Mouse (Mus musculus): Measurements from ENCODE around the gene 1700020N01Rik. TPM values are rescaled to one million over a fixed set of nuclear protein-coding genes. Genes with fewer than 3 reads are reported as not detected.

The 1700020N01Rik gene
- not detected in 2 replicates for polyA plus RNA-seq (2016; fragmentation: Nextera tagmentation; extraction: Ambion mirVana)

- no peak within 1 kb of the TSS for H3K9ac ChIP-seq (replicated peaks)
- H3K4me3 ChIP-seq (replicated peaks) = no peak within 1 kb of the TSS
- H3K27ac ChIP-seq = no peak within 1 kb of the TSS
- 95% methylated on average over 22 of the region's 22 CpGs for WGBS
- no peaks in the 10 kb centered on the region for H3K9me3 ChIP-seq
- ATAC-seq (ENCODE audit: insufficient number of reproducible peaks, insufficient read depth, low FRiP score, low TSS enrichment, low read depth) = no peak
- no peaks in the 10 kb centered on the region for H3K36me3 ChIP-seq
- H3K4me2 ChIP-seq = no peak within 1 kb of the TSS
- no peaks in the 10 kb centered on the region for H3K27me3 ChIP-seq
- no peaks in the 10 kb centered on the region for H3K4me1 ChIP-seq (replicated peaks)
These were observed at the start of gene 1700020N01Rik for GRCm38 (mm10) chr10:21592896-21593380. Gene 1700020N01Rik, plus strand, starts transcription at chr10:21593145.

- no peak overlapping the region for H3K4me3 ChIP-seq (replicated peaks)
- H3K4me1 ChIP-seq (replicated peaks) = peaks cover 4% of the 10 kb centered on the region; the same call in 1 of the 2 replicates
- H3K27ac ChIP-seq = no peak overlapping the region
- H3K36me3 ChIP-seq = no peaks in the 10 kb centered on the region
- 83% methylated on average over 3 of the region's 3 CpGs for WGBS
- H3K27me3 ChIP-seq = no peaks in the 10 kb centered on the region
- H3K9ac ChIP-seq (replicated peaks) = no peak overlapping the region
- H3K4me2 ChIP-seq = no peak overlapping the region
- ATAC-seq (ENCODE audit: insufficient number of reproducible peaks, insufficient read depth, low FRiP score, low TSS enrichment, low read depth) = no peak
- no peaks in the 10 kb centered on the region for H3K9me3 ChIP-seq
These were observed 49.2 kb upstream of the 1700020N01Rik start for GRCm38 (mm10) chr10:21543576-21544278.

GRCm38 (mm10) chr10:21544721-21545120 is 48.2 kb upstream of the 1700020N01Rik start:
- ATAC-seq (ENCODE audit: insufficient number of reproducible peaks, insufficient read depth, low FRiP score, low TSS enrichment, low read depth) = no peak
- H3K4me3 ChIP-seq (replicated peaks) = no peak overlapping the region
- 87% methylated on average over 4 of the region's 4 CpGs for WGBS
- H3K4me2 ChIP-seq = no peak overlapping the region
- H3K4me1 ChIP-seq (replicated peaks) = peaks cover 13% of the 10 kb centered on the region
- no peak overlapping the region for H3K9ac ChIP-seq (replicated peaks)
- no peaks in the 10 kb centered on the region for H3K36me3 ChIP-seq
- no peak overlapping the region for H3K27ac ChIP-seq
- H3K9me3 ChIP-seq = no peaks in the 10 kb centered on the region
- no peaks in the 10 kb centered on the region for H3K27me3 ChIP-seq

- Histone ChIP-seq H3K27me3 (no peaks in the 10 kb centered on the region), H3K36me3 (no peaks in the 10 kb centered on the region), H3K4me2 (no peak overlapping the region), H3K9me3 (no peaks in the 10 kb centered on the region), H3K4me1 (replicated peaks) (peaks cover 16% of the 10 kb centered on the region), H3K27ac (no peak overlapping the region), H3K4me3 (replicated peaks) (no peak overlapping the region), H3K9ac (replicated peaks) (no peak overlapping the region)
- ATAC-seq (ENCODE audit: insufficient number of reproducible peaks, insufficient read depth, low FRiP score, low TSS enrichment, low read depth) = no peak
- 34% methylated on average over 6 of the region's 6 CpGs for WGBS
These were observed 47.5 kb upstream of the 1700020N01Rik start for GRCm38 (mm10) chr10:21545446-21545845.

- H3K9me3 ChIP-seq = no peaks in the 10 kb centered on the region
- H3K27me3 ChIP-seq = no peaks in the 10 kb centered on the region
- H3K36me3 ChIP-seq = no peaks in the 10 kb centered on the region
- WGBS = 54% methylated on average over 9 of the region's 9 CpGs
- no peak for ATAC-seq (ENCODE audit: insufficient number of reproducible peaks, insufficient read depth, low FRiP score, low TSS enrichment, low read depth)
- no peak overlapping the region for H3K4me2 ChIP-seq
- no peak overlapping the region for H3K9ac ChIP-seq (replicated peaks)
- H3K27ac ChIP-seq = no peak overlapping the region
- H3K4me3 ChIP-seq (replicated peaks) = no peak overlapping the region
- peaks cover 27% of the 10 kb centered on the region for H3K4me1 ChIP-seq (replicated peaks)
These were observed 44.0 kb upstream of the 1700020N01Rik start for GRCm38 (mm10) chr10:21548871-21549505.

GRCm38 (mm10) chr10:21552967-21553682 is 39.8 kb upstream of the 1700020N01Rik start:
- WGBS = 84% methylated on average over 8 of the region's 8 CpGs

GRCm38 (mm10) chr10:21553683-21554035 is 39.3 kb upstream of the 1700020N01Rik start:
- Histone ChIP-seq H3K27me3 (no peaks in the 10 kb centered on the region), H3K9me3 (no peaks in the 10 kb centered on the region), H3K36me3 (no peaks in the 10 kb centered on the region), H3K27ac (peak overlapping the region; percentile 72), H3K9ac (replicated peaks) (no peak overlapping the region), H3K4me2 (no peak overlapping the region), H3K4me1 (replicated peaks) (peaks cover 34% of the 10 kb centered on the region), H3K4me3 (replicated peaks) (no peak overlapping the region)
- peak; percentile 56; the same call in 1 of the 2 replicates for ATAC-seq (ENCODE audit: insufficient number of reproducible peaks, insufficient read depth, low FRiP score, low TSS enrichment, low read depth)
- WGBS = 75% methylated on average over 4 of the region's 4 CpGs

More at GRCm38 (mm10) chr10:21552967-21553682, 39.8 kb upstream of the 1700020N01Rik start:
- Histone ChIP-seq H3K36me3 (no peaks in the 10 kb centered on the region), H3K27ac (no peak overlapping the region), H3K4me1 (replicated peaks) (peaks cover 37% of the 10 kb centered on the region), H3K9me3 (no peaks in the 10 kb centered on the region), H3K4me2 (no peak overlapping the region), H3K27me3 (no peaks in the 10 kb centered on the region), H3K4me3 (replicated peaks) (no peak overlapping the region), H3K9ac (replicated peaks) (no peak overlapping the region)
- ATAC-seq (ENCODE audit: insufficient number of reproducible peaks, insufficient read depth, low FRiP score, low TSS enrichment, low read depth) = no peak

- peaks cover 28% of the 10 kb centered on the region for H3K4me1 ChIP-seq (replicated peaks)
- H3K36me3 ChIP-seq = no peaks in the 10 kb centered on the region
- no peaks in the 10 kb centered on the region for H3K27me3 ChIP-seq
- no peak for ATAC-seq (ENCODE audit: insufficient number of reproducible peaks, insufficient read depth, low FRiP score, low TSS enrichment, low read depth)
- no peak overlapping the region for H3K9ac ChIP-seq (replicated peaks)
- 86% methylated on average over 11 of the region's 11 CpGs for WGBS
- no peak overlapping the region for H3K4me3 ChIP-seq (replicated peaks)
- H3K4me2 ChIP-seq = no peak overlapping the region
- no peaks in the 10 kb centered on the region for H3K9me3 ChIP-seq
- H3K27ac ChIP-seq = no peak overlapping the region
These were observed 37.9 kb upstream of the 1700020N01Rik start for GRCm38 (mm10) chr10:21554896-21555580.

- 30% methylated on average over 15 of the region's 15 CpGs for WGBS
- peaks cover 19% of the 10 kb centered on the region for H3K4me1 ChIP-seq (replicated peaks)
- peak overlapping the region; percentile 15; the same call in 1 of the 2 replicates for H3K4me3 ChIP-seq (replicated peaks)
- no peak for ATAC-seq (ENCODE audit: insufficient number of reproducible peaks, insufficient read depth, low FRiP score, low TSS enrichment, low read depth)
- no peaks in the 10 kb centered on the region for H3K9me3 ChIP-seq
- no peak overlapping the region for H3K9ac ChIP-seq (replicated peaks)
- no peaks in the 10 kb centered on the region for H3K27me3 ChIP-seq
- H3K4me2 ChIP-seq = peak overlapping the region; percentile 45
- H3K36me3 ChIP-seq = no peaks in the 10 kb centered on the region
- H3K27ac ChIP-seq = no peak overlapping the region
These were observed 33.2 kb upstream of the 1700020N01Rik start for GRCm38 (mm10) chr10:21559769-21560168.

GRCm38 (mm10) chr10:21561181-21561580 is 31.8 kb upstream of the 1700020N01Rik start:
- peaks cover 14% of the 10 kb centered on the region for H3K4me1 ChIP-seq (replicated peaks)
- no peaks in the 10 kb centered on the region for H3K36me3 ChIP-seq
- no peaks in the 10 kb centered on the region for H3K9me3 ChIP-seq
- no peaks in the 10 kb centered on the region for H3K27me3 ChIP-seq
- 78% methylated on average over 1 of the region's 1 CpGs for WGBS
- H3K27ac ChIP-seq = no peak overlapping the region
- ATAC-seq (ENCODE audit: insufficient number of reproducible peaks, insufficient read depth, low FRiP score, low TSS enrichment, low read depth) = no peak
- no peak overlapping the region for H3K4me3 ChIP-seq (replicated peaks)
- H3K9ac ChIP-seq (replicated peaks) = no peak overlapping the region
- no peak overlapping the region for H3K4me2 ChIP-seq

GRCm38 (mm10) chr10:21563446-21563845 is 29.5 kb upstream of the 1700020N01Rik start:
- peaks cover 14% of the 10 kb centered on the region for H3K4me1 ChIP-seq (replicated peaks)
- no peak overlapping the region for H3K27ac ChIP-seq
- H3K4me3 ChIP-seq (replicated peaks) = no peak overlapping the region
- H3K9me3 ChIP-seq = no peaks in the 10 kb centered on the region
- no peaks in the 10 kb centered on the region for H3K27me3 ChIP-seq
- H3K36me3 ChIP-seq = no peaks in the 10 kb centered on the region
- no peak for ATAC-seq (ENCODE audit: insufficient number of reproducible peaks, insufficient read depth, low FRiP score, low TSS enrichment, low read depth)
- 91% methylated on average over 2 of the region's 2 CpGs for WGBS
- H3K4me2 ChIP-seq = no peak overlapping the region
- no peak overlapping the region for H3K9ac ChIP-seq (replicated peaks)

Data from limb, embryonic 12.5 days (tissue).